Mouse (Mus musculus) spleen, embryonic (tissue): ENCODE data around the gene Spsb4.

Source experiments
- CTCF ChIA-PET: fragments of 350-600 bp; sonication (Branson Sonifier 250); formaldehyde crosslinking; loops from one replicate; lab custom pipeline; 2022; lab: Charles Lee

Spsb4 gene

GRCm38 (mm10) chr9:97017121-97017810 lies 1.4 kb downstream of the Spsb4 start:
- CTCF ChIA-PET, result no interaction called here

- CTCF ChIA-PET, result no interaction called here
Observed at GRCm38 (mm10) chr9:97015751-97016150, 2.9 kb downstream of the Spsb4 start.

DNA sequence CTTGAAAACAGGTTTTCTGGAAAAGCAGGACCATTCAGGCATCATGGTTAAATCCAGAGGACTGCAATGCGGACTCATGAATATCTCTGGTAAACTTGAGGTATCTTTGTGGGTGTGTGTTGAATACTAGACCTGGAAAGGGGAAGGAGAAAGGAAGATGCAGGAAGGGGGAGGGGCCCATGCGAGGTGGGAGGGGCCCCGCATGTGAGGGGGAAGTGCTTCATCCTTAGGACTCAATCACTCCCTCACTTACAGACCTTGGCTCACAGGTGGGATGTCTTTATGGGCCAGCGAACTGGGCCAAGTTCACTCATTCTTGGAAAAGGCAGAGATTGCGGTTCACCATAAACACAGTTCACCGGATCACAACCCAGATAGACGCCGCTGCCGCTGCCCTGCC lies 4.9 kb downstream of the Spsb4 start:
- CTCF ChIA-PET, result no interaction called here

DNA sequence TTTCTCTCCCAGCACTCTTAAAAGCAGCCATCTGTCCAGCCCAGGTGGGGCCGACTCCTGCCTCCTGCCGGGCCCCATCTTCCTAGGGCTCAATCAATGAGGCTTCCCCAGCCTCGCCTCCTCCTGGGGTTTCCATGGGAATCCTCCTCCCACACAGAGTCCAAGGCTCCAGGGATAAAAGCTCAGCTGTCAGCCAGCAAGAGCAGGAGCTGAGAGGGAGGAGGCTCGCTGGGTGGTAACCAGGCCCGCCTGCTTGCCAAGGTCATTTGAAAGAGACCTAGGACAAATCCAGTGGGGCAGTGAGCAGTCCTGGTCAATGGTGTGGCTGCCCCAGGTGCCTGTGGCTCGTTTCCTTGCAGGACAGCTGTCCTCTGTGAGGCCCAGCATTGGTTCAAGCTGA lies 5.5 kb downstream of the Spsb4 start:
- CTCF ChIA-PET, result interaction anchor here (0.7 kb wide), 1 partner anchor 99 kb away, joined by 3 read pairs; no protein-coding TSS in a partner anchor

DNA sequence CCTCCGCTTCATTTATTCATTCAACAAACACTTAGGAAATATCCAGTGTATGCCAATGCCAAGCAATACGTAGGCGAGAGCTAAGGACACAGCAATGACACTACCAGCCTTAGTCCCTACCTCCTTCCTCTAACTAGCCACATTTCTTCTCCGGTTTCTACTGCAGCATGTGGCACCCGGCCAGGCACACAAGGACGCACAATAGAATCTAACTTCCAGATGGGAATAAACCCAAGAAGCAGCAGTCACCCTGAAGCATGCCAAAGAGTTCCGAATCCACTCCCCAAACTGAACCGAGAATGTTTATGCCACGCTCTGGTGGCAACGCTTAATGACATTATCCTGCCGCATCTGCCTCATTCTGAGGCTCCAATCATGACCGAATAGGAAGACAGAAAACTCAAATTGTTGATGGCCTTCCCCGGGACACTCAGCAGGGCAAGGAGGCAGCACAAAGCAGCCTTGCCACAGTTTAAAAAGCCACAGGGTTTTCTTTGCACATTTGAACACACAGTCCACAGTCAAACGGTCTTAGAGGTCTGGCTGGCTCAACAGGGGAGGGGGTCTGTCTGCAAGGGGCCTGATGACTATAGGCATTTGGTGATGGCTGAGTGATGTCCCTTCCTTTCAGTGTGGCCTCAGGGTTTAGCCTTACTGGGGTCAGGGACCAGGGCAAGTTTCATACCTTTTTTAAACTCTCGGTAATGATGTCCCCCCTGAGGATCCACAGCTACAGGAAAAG lies 7.0 kb downstream of the Spsb4 start:
- CTCF ChIA-PET, result no interaction called here

DNA sequence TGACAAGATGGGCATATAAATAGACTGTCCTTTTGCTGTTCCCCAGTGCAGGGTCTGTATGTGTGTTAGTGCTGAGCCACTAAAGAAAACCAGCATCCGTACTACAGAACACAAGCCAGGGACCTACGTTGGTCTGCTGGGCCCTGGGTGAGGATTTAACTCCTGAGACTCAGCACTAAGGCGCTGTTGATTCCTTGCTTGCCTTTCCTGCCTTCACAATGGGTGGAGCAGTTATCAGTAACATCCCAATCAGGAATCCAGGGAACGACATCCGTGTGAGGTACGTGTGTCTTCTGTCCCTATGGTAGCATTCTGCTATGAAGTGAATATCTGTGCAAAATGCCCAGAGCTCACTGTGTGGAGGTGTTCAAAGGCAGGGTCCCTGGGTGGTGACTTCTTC lies 8.2 kb downstream of the Spsb4 start:
- CTCF ChIA-PET, result no interaction called here

GRCm38 (mm10) chr9:97004726-97005125 lies 13.9 kb downstream of the Spsb4 start:
- CTCF ChIA-PET, result no interaction called here

- CTCF ChIA-PET, result no interaction called here
Observed at GRCm38 (mm10) chr9:97003173-97003572, 15.5 kb downstream of the Spsb4 start.

DNA sequence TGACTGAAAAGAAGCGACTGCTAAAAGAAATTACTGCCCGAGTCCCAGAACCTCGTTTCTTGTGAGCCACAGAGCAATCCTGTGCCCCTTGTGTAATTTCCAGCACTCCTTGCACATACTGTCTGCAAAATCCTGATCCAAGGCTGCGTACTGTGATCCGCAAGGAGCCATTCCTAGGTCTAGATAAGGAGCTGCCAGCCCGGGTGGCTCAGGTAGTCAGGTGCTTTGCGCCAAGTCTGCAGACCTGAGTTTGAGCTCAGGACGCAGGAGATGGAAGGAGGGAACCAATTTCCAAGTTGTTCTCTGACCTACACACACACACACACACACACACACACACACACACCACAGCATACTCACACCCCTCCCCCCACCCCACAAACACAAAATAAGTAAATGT lies 16.0 kb downstream of the Spsb4 start:
- CTCF ChIA-PET, result no interaction called here

DNA sequence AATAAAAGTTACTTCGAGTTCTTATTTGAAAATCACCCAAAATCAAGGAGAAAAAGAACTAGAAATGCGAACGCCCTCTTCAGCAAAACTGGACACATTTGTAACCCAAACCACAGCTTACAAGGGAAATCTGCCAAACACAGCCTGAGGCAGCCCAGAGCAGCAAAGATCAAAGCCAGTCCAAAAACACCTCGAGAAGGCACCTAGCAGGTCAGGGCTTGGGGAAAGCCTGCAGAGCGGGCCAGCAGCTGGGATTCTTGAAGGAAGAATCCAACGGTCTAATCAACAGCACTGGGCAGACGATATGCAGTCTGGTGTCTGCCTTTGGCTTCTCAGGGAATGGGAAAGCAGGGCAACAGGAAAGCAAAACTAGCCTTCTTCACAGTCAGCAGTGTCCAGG lies 16.6 kb downstream of the Spsb4 start:
- CTCF ChIA-PET, result no interaction called here

DNA sequence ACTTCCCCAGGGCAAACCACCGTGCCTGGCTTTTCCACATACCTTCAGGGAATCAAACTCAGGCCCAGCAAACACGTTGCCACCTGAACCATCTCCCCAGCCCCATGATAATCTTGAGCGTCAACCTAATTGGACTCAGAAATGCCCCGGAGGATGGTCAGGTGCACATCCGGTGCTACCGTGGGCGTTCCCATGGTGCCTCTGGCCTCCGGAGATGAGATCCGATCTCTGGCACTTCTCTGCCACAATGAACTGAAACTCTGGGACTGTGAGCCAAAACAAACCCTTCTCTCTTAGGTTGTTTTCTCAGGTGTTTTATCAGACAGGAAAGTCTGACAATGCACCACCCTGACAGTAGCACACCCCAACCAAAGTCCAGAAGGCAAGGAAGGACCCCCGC lies 17.2 kb downstream of the Spsb4 start:
- CTCF ChIA-PET, result no interaction called here

GRCm38 (mm10) chr9:96995717-96996116 lies 22.9 kb downstream of the Spsb4 start:
- CTCF ChIA-PET, result no interaction called here

DNA sequence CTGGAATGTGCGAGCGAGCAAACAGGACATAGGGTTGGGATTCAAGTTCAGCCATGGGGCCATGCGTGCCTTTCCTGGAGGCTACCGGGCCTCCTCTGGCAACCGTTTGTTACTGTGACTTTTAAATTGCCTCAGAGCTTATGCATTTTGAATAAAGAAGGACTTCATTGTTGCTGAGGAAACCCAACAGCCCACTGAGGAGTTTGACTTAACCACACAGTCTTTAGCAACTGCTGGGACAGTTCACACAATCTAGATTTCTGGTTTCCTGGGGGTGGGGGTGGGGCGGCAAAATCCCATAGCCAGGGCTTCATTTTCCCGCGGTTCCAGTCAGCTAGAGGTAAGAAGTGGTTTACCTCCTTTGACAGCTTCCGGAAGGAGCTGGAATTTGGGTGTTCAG lies 23.9 kb downstream of the Spsb4 start:
- CTCF ChIA-PET, result no interaction called here

GRCm38 (mm10) chr9:96991118-96991517 lies 27.5 kb downstream of the Spsb4 start:
- CTCF ChIA-PET, result no interaction called here

DNA sequence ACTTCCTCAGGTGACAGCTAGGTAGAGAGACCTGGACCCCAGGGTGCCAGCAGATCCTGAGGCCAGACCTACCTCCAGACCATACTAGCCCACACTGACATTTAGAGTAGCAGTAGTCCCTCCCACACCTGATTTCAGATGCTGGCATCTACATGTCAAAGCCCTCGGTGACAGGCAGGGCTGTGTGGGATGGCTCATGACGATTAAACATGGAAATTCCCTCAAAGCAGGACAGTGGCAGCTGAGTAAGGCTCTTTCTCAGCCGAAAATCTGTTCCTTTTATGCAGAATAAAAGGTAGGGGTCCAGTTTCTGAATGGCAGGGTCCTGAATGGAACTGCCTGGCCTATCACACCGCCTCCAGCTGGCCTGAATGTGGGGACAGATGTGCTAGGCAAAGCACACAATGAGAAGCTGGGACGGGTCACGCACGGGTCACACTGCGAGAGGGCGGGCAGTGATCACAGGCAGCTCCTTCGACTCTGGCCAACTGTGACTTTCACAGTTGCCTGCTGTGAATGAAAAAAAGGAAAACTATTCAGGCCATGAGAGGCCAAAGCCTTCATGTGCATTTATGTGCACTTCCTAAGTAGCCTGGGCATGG lies 29.2 kb downstream of the Spsb4 start:
- CTCF ChIA-PET, result no interaction called here

DNA sequence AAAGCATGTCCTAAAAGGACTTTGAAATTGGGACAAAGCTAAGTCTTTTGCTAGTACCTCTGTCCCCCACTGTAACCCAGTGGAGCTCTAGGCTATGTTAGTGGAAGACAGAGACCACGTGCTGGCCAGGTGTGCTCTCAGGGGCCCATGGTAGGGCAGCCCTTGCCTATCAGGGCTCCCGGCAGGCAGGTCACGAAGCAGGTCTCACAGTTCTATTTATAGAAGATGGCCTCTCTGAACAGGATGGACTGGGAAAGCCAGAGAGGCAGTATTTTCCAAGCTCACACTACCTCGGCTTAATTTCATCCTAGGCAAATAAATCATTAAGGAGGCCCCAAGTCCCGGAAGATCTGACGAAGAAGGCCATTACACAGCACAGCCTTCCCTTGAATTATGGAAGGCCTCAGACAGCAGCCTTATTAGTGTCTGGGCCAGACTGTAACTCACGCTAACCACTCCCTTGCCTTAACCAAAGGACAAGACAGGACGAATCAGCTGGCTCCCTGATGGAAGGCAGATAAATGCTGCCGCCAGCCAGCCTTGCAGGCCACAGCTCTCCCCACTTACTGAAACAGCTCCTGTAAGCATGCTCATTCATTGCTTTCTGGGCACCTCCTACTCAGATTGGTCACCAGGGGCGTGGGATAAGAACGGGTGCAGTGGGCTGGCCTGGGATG lies 31.7 kb downstream of the Spsb4 start:
- CTCF ChIA-PET, result interaction anchor here (0.6 kb wide), 1 partner anchor 51 kb away, joined by 6 read pairs; no protein-coding TSS in a partner anchor

- CTCF ChIA-PET, result no interaction called here
Observed at GRCm38 (mm10) chr9:96984034-96984433, 34.6 kb downstream of the Spsb4 start.

DNA sequence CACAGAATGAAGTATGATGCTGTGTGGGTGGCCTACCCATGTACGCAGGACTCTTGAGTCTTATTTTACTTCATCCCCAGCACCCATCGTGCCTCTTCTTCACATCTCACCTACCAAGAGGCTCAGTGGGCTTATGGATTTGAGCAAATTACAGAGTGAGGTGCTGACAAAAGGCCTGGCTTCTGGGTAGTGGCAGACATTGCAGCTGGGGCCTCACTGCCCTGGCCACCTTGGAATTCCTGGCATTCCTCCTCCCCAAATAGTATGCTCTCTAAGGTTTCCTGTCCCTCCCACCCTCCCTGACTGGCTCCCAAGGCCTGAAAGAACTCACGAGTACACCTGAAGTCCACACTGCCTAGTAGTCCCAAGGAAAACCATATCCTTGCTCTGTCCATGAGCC lies 35.7 kb downstream of the Spsb4 start:
- CTCF ChIA-PET, result no interaction called here

DNA sequence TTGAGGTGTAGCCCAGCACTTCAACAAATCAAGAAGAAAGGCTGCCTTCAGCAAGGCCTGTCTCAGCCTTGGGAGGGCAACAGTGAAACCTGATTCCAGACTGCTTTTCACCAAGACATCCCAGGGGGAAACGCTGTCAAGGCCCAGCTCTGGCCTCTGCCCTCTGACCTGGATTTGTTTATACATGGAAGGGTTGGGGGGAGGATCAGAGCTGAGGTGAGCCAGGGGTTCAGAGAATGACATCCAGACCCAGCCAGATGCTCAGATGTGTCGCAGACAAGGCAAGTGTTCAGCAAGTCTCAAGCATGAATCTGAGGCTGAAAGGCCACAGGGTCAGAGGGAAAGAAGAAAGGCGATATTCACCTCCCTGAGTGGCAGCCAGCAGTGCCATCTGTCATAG lies 36.3 kb downstream of the Spsb4 start:
- CTCF ChIA-PET, result no interaction called here

DNA sequence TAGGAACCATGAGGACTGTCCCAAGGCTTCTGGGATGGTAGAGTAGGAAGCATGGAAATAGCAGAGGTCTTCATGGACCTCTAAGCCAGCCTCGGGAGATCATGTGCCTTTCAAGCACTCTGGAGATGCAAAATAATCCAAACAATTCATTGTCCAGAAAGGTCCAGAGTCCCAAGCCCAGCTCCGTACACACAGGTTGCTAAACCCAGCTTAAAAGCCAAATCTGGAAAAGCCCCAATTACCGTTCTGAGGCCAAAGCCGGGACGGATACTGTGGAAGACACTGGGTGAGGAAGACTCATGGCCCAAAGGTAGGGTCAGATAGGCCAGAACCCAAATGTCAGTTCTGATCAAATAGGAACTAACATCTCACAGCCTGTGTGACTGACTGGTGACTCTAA lies 36.8 kb downstream of the Spsb4 start:
- CTCF ChIA-PET, result no interaction called here

- CTCF ChIA-PET, result no interaction called here
Observed at GRCm38 (mm10) chr9:96981121-96981520, 37.5 kb downstream of the Spsb4 start.
